8 mouse cellular contexts compared by ENCODE assay signal in genomic region chr2:59697722-59698634, GRCm38 (mm10).
A peak's percentile ranks its signal among the peaks of the same experiment; 100 is the strongest.
DNase-seq lines count a peak whose midpoint lies in the region.

No protein-coding gene starts in this region.

- peak; percentile 29 for DNase-seq in adrenal gland, adult 2 months
- DNase-seq in adrenal gland, adult 8-10 months, result no peak
- peak; percentile 20 for DNase-seq in adrenal gland, postnatal 25 days
- DNase-seq in forelimb bud, embryonic 11.5 days (ENCODE audit: low read depth, low spot score), result peak; percentile 73
- peak; percentile 67 for DNase-seq in liver
- DNase-seq in retina, embryonic 14.5 days (ENCODE audit: low spot score), result peak; percentile 76
- DNase-seq in gastrocnemius, postnatal 4 days (ENCODE audit: low spot score in 2 of 2), result no peak
- DNase-seq in natural killer cell, adult 2 months (ENCODE audit: low spot score in 2 of 2), result no peak

Comparison
In these comparisons a context has a peak if more than half of its experiments do, and no peak if none do; other contexts are left out.
1. DNase-seq: peak in adrenal gland, adult 2 months (single experiment), adrenal gland, postnatal 25 days (single experiment), forelimb bud, embryonic 11.5 days (single experiment), liver (single experiment) and retina, embryonic 14.5 days (single experiment); none in adrenal gland, adult 8-10 months (single experiment), gastrocnemius, postnatal 4 days (0 of 2) and natural killer cell, adult 2 months (0 of 2).